Mouse (Mus musculus): Measurements from ENCODE around the gene T2. TPM values are rescaled to one million over a fixed set of nuclear protein-coding genes. Genes with fewer than 3 reads are reported as not detected.
A peak's percentile ranks its signal among the peaks of the same experiment; 100 is the strongest.

T2 gene
- polyA plus RNA-seq, 1 experiment from 2014 or later, result 0.43 TPM

GRCm38 (mm10) chr17:8461568-8461967 lies 105.8 kb downstream of the T2 start:
- ATAC-seq (replicated peaks; ENCODE audit: low FRiP score), result no peak
- peaks cover 15% of the 10 kb centered on the region for H3K27me3 ChIP-seq (replicated peaks; ENCODE audit: control insufficient read depth, insufficient read depth, low read length)
- H3K9ac ChIP-seq (ENCODE audit: low read depth, low read length), result no peak overlapping the region

GRCm38 (mm10) chr17:8463482-8464128 lies 107.8 kb downstream of the T2 start:
- peaks cover 20% of the 10 kb centered on the region for H3K27me3 ChIP-seq (replicated peaks; ENCODE audit: control insufficient read depth, insufficient read depth, low read length)
- H3K36me3 ChIP-seq (ENCODE audit: control insufficient read depth, insufficient read depth, low read length), result no peaks in the 10 kb centered on the region
- no peak overlapping the region for H3K27ac ChIP-seq (ENCODE audit: low read depth, low read length)
- DNase-seq (ENCODE audit: low spot score), result peak; percentile 51
- no peak overlapping the region for H3K9ac ChIP-seq (ENCODE audit: low read depth, low read length)
- no peak overlapping the region for H3K4me3 ChIP-seq (ENCODE audit: low read depth, low read length)
- WGBS, result 26% methylated on average over 9 of the region's 9 CpGs
- no peak for ATAC-seq (replicated peaks; ENCODE audit: low FRiP score)
- H3K4me1 ChIP-seq (replicated peaks; ENCODE audit: control insufficient read depth, insufficient read depth, low read length), result no peaks in the 10 kb centered on the region
- no peak overlapping the region for H3K4me2 ChIP-seq
- no peaks in the 10 kb centered on the region for H3K9me3 ChIP-seq (ENCODE audit: control insufficient read depth, low read length)

More at GRCm38 (mm10) chr17:8461568-8461967, 105.8 kb downstream of the T2 start:
- Histone ChIP-seq H3K4me1 (replicated peaks; ENCODE audit: control insufficient read depth, insufficient read depth, low read length) (no peaks in the 10 kb centered on the region), H3K4me3 (ENCODE audit: low read depth, low read length) (no peak overlapping the region), H3K4me2 (no peak overlapping the region), H3K36me3 (ENCODE audit: control insufficient read depth, insufficient read depth, low read length) (no peaks in the 10 kb centered on the region), H3K27ac (ENCODE audit: low read depth, low read length) (no peak overlapping the region), H3K9me3 (ENCODE audit: control insufficient read depth, low read length) (no peaks in the 10 kb centered on the region)
- DNase-seq (ENCODE audit: low spot score), result no peak
- WGBS, result 7% methylated on average over 4 of the region's 4 CpGs

- Histone ChIP-seq H3K4me1 (replicated peaks; ENCODE audit: control insufficient read depth, insufficient read depth, low read length) (no peaks in the 10 kb centered on the region), H3K4me2 (no peak overlapping the region), H3K9me3 (ENCODE audit: control insufficient read depth, low read length) (no peaks in the 10 kb centered on the region), H3K27ac (ENCODE audit: low read depth, low read length) (no peak overlapping the region), H3K27me3 (replicated peaks; ENCODE audit: control insufficient read depth, insufficient read depth, low read length) (peaks cover 24% of the 10 kb centered on the region), H3K36me3 (ENCODE audit: control insufficient read depth, insufficient read depth, low read length) (no peaks in the 10 kb centered on the region), H3K4me3 (ENCODE audit: low read depth, low read length) (no peak overlapping the region), H3K9ac (ENCODE audit: low read depth, low read length) (no peak overlapping the region)
- 81% methylated on average over 3 of the region's 3 CpGs for WGBS
- no peak for DNase-seq (ENCODE audit: low spot score)
- no peak for ATAC-seq (replicated peaks; ENCODE audit: low FRiP score)
These were observed 112.0 kb downstream of the T2 start for GRCm38 (mm10) chr17:8467771-8468170.

- Histone ChIP-seq H3K9me3 (ENCODE audit: control insufficient read depth, low read length) (no peaks in the 10 kb centered on the region), H3K9ac (ENCODE audit: low read depth, low read length) (no peak overlapping the region), H3K4me2 (no peak overlapping the region), H3K4me3 (ENCODE audit: low read depth, low read length) (no peak overlapping the region), H3K27me3 (replicated peaks; ENCODE audit: control insufficient read depth, insufficient read depth, low read length) (peaks cover 27% of the 10 kb centered on the region), H3K36me3 (ENCODE audit: control insufficient read depth, insufficient read depth, low read length) (no peaks in the 10 kb centered on the region), H3K27ac (ENCODE audit: low read depth, low read length) (no peak overlapping the region), H3K4me1 (replicated peaks; ENCODE audit: control insufficient read depth, insufficient read depth, low read length) (no peaks in the 10 kb centered on the region)
- peak; percentile 58 for DNase-seq (ENCODE audit: low spot score)
- peak; percentile 31; the same call in 1 of the 2 replicates for ATAC-seq (replicated peaks; ENCODE audit: low FRiP score)
- WGBS, result 16% methylated on average over 19 of the region's 19 CpGs
These were observed 113.0 kb downstream of the T2 start for GRCm38 (mm10) chr17:8468716-8469344.

Other genes starting within 250 kb of the T2 start
- gene Gm49673, start 208.2 kb upstream of the T2 start, polyA plus RNA-seq (2014; fragmentation: Nextera tagmentation; extraction: Ambion mirVana), result 0.11 TPM in 1 of 2 replicates, not detected in the other
- 19.3 and 22.2 TPM in 2 replicates for gene Rnaset2a, start 207.9 kb upstream of the T2 start, polyA plus RNA-seq (2014; fragmentation: Nextera tagmentation; extraction: Ambion mirVana)
- 32.3 and 37.3 TPM in 2 replicates for gene Fgfr1op, start 190.5 kb upstream of the T2 start, polyA plus RNA-seq (2014; fragmentation: Nextera tagmentation; extraction: Ambion mirVana)
- not detected in 2 replicates for gene Ccr6, start 119.9 kb upstream of the T2 start, polyA plus RNA-seq (2014; fragmentation: Nextera tagmentation; extraction: Ambion mirVana)
- 123 and 129 TPM in 2 replicates for gene Mpc1, start 73.1 kb upstream of the T2 start, polyA plus RNA-seq (2014; fragmentation: Nextera tagmentation; extraction: Ambion mirVana)
- 73.2 and 83.3 TPM in 2 replicates for gene Sft2d1, start 44.9 kb upstream of the T2 start, polyA plus RNA-seq (2014; fragmentation: Nextera tagmentation; extraction: Ambion mirVana)
- gene Prr18, start 18.5 kb upstream of the T2 start, polyA plus RNA-seq (2014; fragmentation: Nextera tagmentation; extraction: Ambion mirVana), result 0.05 and 0.13 TPM in 2 replicates
- not detected in 2 replicates for gene T, start 78.4 kb downstream of the T2 start, polyA plus RNA-seq (2014; fragmentation: Nextera tagmentation; extraction: Ambion mirVana)
- gene Pde10a, start 169.4 kb downstream of the T2 start, polyA plus RNA-seq (2014; fragmentation: Nextera tagmentation; extraction: Ambion mirVana), result 1.4 and 1.8 TPM in 2 replicates
- not detected in 2 replicates for gene Gm17087, start 211.0 kb downstream of the T2 start, polyA plus RNA-seq (2014; fragmentation: Nextera tagmentation; extraction: Ambion mirVana)